Mouse (Mus musculus): ENCODE results near the gene Osbpl11. TPM values are rescaled to one million over a fixed set of nuclear protein-coding genes. Genes with fewer than 3 reads are reported as not detected.
"Not testable (repeated sequence)": the region's sequence is repeated elsewhere in the genome, so short reads cannot be mapped to it uniquely, and the experiment has no call there.

Osbpl11 gene
- total RNA-seq (2015; ENCODE audit: low replicate concordance) (3.4 and 5.4 TPM in 2 replicates), total RNA-seq (2017; ENCODE audit: low replicate concordance) (5.7 and 6.5 TPM in 2 replicates)

DNA sequence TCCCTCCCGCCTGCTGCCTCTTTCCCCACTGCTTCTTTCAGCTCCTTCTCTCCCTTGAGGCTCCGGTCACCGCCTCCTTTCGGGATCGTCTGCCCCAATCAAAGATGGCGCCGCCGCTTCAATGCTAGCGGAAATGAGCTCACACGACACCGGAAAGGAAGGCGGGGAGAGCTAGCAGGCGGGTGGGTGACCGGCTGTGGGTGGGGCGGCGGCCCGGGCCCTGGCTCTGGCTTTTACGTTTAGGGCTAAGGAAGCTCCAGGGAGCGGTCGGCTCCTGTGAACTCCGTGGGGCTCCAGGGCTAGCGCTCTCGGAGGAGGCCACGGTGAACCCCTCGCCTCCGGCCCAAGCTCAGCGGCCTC lies at the start of gene Osbpl11:
Gene Osbpl11 (plus strand): TSS at position 171 of the 360 bp plus-strand sequence.
- peak; percentile 98 for ATAC-seq (replicated peaks; ENCODE audit: low FRiP score, poor library complexity, severe bottlenecking)

- ATAC-seq (replicated peaks; ENCODE audit: low FRiP score, poor library complexity, severe bottlenecking) = no peak
Measured at GRCm38 (mm10) chr16:33135167-33135566, 49.7 kb upstream of the Osbpl11 start.

DNA sequence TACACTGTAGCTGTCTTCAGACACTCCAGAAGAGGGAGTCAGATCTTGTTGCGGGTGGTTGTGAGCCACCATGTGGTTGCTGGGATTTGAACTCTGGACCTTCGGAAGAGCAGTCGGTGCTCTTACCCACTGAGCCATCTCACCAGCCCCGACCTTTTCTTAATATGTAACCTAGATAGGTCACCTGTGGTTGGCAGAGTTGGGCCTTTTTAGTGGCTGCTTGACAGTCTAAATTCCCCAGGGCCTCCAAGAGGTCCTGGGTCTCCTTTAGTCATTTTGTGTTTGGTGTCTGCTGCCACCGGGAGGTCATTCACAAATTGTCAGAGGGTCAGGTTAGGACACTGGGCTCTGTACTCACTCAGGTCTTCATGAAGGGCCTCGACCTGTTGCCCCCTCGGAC lies 45.8 kb upstream of the Osbpl11 start:
- ATAC-seq (replicated peaks; ENCODE audit: low FRiP score, poor library complexity, severe bottlenecking) = not testable (repeated sequence)

GRCm38 (mm10) chr16:33141758-33142280 lies 43.1 kb upstream of the Osbpl11 start:
- ATAC-seq (replicated peaks; ENCODE audit: low FRiP score, poor library complexity, severe bottlenecking) = no peak

GRCm38 (mm10) chr16:33143452-33143851 lies 41.4 kb upstream of the Osbpl11 start:
- ATAC-seq (replicated peaks; ENCODE audit: low FRiP score, poor library complexity, severe bottlenecking) = no peak

GRCm38 (mm10) chr16:33146185-33146584 lies 38.7 kb upstream of the Osbpl11 start:
- no peak for ATAC-seq (replicated peaks; ENCODE audit: low FRiP score, poor library complexity, severe bottlenecking)

- ATAC-seq (replicated peaks; ENCODE audit: low FRiP score, poor library complexity, severe bottlenecking) = no peak
Measured at GRCm38 (mm10) chr16:33148135-33148534, 36.7 kb upstream of the Osbpl11 start.

GRCm38 (mm10) chr16:33150875-33151274 lies 34.0 kb upstream of the Osbpl11 start:
- ATAC-seq (replicated peaks; ENCODE audit: low FRiP score, poor library complexity, severe bottlenecking) = not testable (repeated sequence)

- ATAC-seq (replicated peaks; ENCODE audit: low FRiP score, poor library complexity, severe bottlenecking) = no peak
Measured at GRCm38 (mm10) chr16:33151558-33151957, 33.3 kb upstream of the Osbpl11 start.

GRCm38 (mm10) chr16:33154992-33155391 lies 29.9 kb upstream of the Osbpl11 start:
- no peak for ATAC-seq (replicated peaks; ENCODE audit: low FRiP score, poor library complexity, severe bottlenecking)

DNA sequence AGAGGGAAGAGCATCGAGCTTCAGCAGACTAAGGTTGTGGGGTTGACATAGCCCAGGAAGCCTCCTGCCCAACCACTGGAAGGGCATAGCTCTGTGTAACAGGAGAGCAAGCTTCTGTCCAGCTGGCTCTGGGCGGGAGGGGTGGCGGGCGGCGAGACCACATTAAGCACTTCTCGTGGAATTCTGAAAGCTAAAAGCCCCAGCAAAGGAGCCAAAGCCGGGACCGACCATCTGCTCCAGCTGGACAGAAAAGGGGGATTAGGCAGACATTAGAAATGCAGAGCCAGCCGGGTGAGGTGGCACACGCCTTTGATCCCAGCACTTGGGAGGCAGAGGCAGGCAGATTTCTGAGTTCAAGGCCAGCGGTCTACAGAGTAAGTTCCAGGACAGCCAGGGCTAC lies 26.9 kb upstream of the Osbpl11 start:
- no peak for ATAC-seq (replicated peaks; ENCODE audit: low FRiP score, poor library complexity, severe bottlenecking)

DNA sequence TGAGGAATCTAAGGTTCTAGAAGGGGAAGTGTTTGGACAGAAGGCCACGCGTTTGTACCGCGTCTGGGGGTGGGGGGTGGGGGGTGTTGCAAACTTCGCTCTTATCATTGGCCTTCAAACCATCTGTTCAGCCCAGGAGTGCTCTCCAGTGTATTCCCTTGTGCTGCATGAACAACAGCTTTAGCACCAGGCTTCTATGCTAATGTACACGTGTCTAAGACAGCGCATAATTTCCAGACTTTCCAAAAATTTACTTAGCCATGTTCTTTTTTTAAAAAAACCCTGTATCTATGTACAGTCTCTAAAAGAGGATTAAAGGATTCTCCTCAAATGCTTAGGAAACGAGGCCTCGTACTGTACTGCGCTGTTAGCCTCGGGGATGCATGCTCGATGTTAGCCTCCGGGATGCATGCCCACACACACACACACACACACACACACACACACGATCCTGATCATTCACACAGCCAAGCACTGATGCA lies 26.2 kb upstream of the Osbpl11 start:
- no peak for ATAC-seq (replicated peaks; ENCODE audit: low FRiP score, poor library complexity, severe bottlenecking)

- ATAC-seq (replicated peaks; ENCODE audit: low FRiP score, poor library complexity, severe bottlenecking) = no peak
Measured at GRCm38 (mm10) chr16:33159363-33159762, 25.5 kb upstream of the Osbpl11 start.

- no peak for ATAC-seq (replicated peaks; ENCODE audit: low FRiP score, poor library complexity, severe bottlenecking)
Measured at GRCm38 (mm10) chr16:33163330-33164090, 21.4 kb upstream of the Osbpl11 start.

DNA sequence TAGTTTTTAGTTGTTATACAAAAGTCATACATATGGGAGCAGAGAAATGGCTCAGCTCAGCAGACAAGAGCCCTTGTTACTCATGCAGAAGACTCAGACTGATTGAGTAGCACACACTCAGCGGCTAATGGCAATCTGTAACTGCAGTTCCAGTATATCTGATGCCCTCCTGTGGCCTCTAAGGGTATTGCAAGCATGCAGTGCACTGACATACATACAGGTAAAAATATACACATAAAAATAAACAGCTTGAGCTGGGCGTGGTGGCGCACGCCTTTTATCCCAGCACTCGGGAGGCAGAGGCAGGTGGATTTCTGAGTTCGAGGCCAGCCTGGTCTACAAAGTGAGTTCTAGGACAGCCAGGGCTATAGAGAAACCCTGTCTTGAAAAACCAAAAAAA lies 18.6 kb upstream of the Osbpl11 start:
- 0 out of 2 replicates have a peak, but pooled peaks have one; percentile 56 for ATAC-seq (replicated peaks; ENCODE audit: low FRiP score, poor library complexity, severe bottlenecking)

- no peak for ATAC-seq (replicated peaks; ENCODE audit: low FRiP score, poor library complexity, severe bottlenecking)
Measured at GRCm38 (mm10) chr16:33167537-33167936, 17.3 kb upstream of the Osbpl11 start.

DNA sequence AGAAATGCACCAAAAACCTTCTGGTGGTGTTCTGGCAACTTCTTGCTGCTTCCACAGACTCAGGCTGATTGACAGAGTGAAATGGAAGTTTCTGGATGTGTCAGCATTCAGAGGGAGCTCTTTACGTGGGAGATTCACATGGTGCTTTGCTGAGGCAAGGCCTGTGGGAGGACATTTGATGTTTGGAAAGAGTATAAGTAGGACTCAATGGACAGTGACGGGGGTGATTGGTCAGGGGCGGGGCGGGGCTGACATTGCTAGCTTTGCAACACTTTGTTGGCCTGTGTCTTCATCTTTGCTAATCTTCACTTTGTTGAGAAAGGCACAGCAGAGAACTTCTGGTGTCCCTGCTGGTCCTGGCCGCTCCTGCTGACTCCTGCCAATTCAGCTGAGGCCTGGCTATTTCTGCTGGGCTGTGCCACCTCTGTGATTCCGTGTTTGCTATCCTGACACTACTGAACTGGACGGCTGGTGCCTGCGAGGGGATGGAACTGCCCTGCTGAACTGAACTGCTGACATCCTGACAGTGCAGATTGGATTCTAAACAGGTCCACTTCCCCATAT lies 15.3 kb upstream of the Osbpl11 start:
- ATAC-seq (replicated peaks; ENCODE audit: low FRiP score, poor library complexity, severe bottlenecking) = no peak

GRCm38 (mm10) chr16:33170716-33171587 lies 13.9 kb upstream of the Osbpl11 start:
- ATAC-seq (replicated peaks; ENCODE audit: low FRiP score, poor library complexity, severe bottlenecking) = no peak

- no peak for ATAC-seq (replicated peaks; ENCODE audit: low FRiP score, poor library complexity, severe bottlenecking)
Measured at GRCm38 (mm10) chr16:33171800-33172199, 13.1 kb upstream of the Osbpl11 start.

DNA sequence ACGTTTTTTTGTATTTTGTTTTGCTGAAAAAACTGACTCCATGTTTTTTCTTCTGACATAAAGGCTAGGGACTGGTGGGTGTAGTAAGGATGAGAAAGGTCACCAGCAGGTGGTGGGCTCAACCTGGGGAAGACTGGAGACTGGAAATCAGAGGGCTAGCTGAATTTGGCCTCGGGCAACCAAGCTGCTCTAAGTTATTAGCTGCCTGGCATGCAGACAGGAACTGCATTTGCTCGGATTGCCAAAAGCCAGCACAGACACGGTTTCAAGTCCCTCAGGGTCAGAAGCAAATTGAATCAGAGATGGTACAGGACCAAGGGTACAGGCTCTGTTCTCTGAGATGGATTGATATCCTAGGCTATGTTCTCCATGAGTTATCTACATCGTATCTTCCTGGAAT lies 11.7 kb upstream of the Osbpl11 start:
- ATAC-seq (replicated peaks; ENCODE audit: low FRiP score, poor library complexity, severe bottlenecking) = no peak

All from erythroid progenitor cell, adult 5-6 weeks (primary cell).